Mouse (Mus musculus): ENCODE measurements around the gene A630001G21Rik. TPM values are rescaled to one million over a fixed set of nuclear protein-coding genes. Genes with fewer than 3 reads are reported as not detected.
A peak's percentile ranks its signal among the peaks of the same experiment; 100 is the strongest.

Gene A630001G21Rik
- total and polyA plus RNA-seq, 2 experiments from 2014 or later: 0.25 to 2.0 TPM

DNA sequence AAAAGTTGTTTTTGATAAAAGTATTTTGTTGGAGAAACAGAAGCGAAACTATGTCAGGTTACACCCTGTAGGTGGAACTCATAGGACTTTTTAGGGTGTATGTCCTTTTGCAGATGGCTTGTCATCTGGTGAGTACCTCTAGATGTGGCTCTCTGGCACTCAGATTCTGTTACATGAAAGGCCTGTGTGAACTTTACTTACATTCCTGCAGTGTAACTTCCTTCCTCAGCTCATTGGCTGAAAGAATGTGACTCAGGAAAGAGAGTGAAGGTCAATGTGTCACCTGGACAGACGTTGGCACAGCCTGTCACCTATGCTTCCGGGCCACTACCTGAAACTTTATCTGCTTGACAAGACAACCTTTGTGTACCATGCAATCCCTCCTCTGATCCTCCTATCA is 33.9 kb downstream of the A630001G21Rik start:
- 86% methylated on average over 3 of the region's 3 CpGs for WGBS
- H3K27ac ChIP-seq (ENCODE audit: low read depth, low read length): no peak overlapping the region
- no peak for DNase-seq
- no peaks in the 10 kb centered on the region for H3K27me3 ChIP-seq (ENCODE audit: insufficient read depth, low read length)
- no peaks in the 10 kb centered on the region for H3K36me3 ChIP-seq (ENCODE audit: insufficient read depth)
- no peaks in the 10 kb centered on the region for H3K4me1 ChIP-seq (ENCODE audit: insufficient read depth)
- H3K4me2 ChIP-seq (ENCODE audit: low read depth): no peak overlapping the region
- H3K4me3 ChIP-seq (ENCODE audit: low read depth, low read length): no peak overlapping the region
- no peaks in the 10 kb centered on the region for H3K9me3 ChIP-seq (ENCODE audit: low read length)
- no peak for ATAC-seq
- TF ChIP-seq CTCF (IDR thresholded peaks at IDR 0.05; ENCODE audit: low read depth): no peak
- H3K9ac ChIP-seq: no peak overlapping the region

DNA sequence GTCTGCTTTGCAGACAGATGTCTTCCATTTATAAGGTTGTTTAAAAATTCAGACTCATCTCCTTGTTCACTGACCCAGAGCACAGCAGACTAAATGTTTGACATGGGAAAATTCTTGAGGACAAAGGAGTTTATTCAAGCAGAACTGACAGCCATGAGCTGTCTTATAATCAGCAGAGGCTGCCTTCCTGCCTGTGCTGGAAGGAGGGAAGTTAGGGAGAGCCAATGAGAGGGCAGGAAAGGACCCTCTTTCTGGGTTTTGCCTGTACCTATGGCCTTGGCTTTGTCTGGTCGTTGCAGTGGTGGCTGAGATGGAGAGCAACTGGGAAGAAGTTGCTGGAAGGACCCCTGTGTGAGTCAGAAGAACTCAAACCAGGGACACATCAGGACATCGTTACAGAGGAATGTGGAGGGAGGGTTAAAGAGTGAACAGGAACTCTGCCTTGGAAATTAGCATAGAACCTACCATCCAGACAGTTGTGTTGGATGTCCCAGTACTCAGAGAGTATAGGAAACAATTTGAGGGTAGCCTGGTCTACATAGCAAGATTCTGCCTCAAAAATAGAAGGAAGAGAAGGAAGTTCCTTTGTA is 35.4 kb downstream of the A630001G21Rik start:
- ATAC-seq: no peak

GRCm38 (mm10) chr1:85742333-85742732 is 36.1 kb downstream of the A630001G21Rik start:
- H3K4me3 ChIP-seq (ENCODE audit: low read depth, low read length): no peak overlapping the region
- WGBS: 60% methylated on average over 5 of the region's 5 CpGs
- H3K4me2 ChIP-seq (ENCODE audit: low read depth): no peak overlapping the region
- H3K36me3 ChIP-seq (ENCODE audit: insufficient read depth): no peaks in the 10 kb centered on the region
- H3K4me1 ChIP-seq (ENCODE audit: insufficient read depth): no peaks in the 10 kb centered on the region
- no peak overlapping the region for H3K27ac ChIP-seq (ENCODE audit: low read depth, low read length)
- no peak overlapping the region for H3K9ac ChIP-seq
- no peak for DNase-seq
- ATAC-seq: no peak
- no peak for TF ChIP-seq CTCF (IDR thresholded peaks at IDR 0.05; ENCODE audit: low read depth)
- no peaks in the 10 kb centered on the region for H3K9me3 ChIP-seq (ENCODE audit: low read length)
- no peaks in the 10 kb centered on the region for H3K27me3 ChIP-seq (ENCODE audit: insufficient read depth, low read length)

More for the DNA sequence above, 35.4 kb downstream of the A630001G21Rik start:
- WGBS: 11% methylated on average over 2 of the region's 2 CpGs
- no peak overlapping the region for H3K9ac ChIP-seq
- no peak overlapping the region for H3K4me3 ChIP-seq (ENCODE audit: low read depth, low read length)
- no peaks in the 10 kb centered on the region for H3K4me1 ChIP-seq (ENCODE audit: insufficient read depth)
- no peaks in the 10 kb centered on the region for H3K9me3 ChIP-seq (ENCODE audit: low read length)
- no peaks in the 10 kb centered on the region for H3K27me3 ChIP-seq (ENCODE audit: insufficient read depth, low read length)
- no peak for DNase-seq
- no peak overlapping the region for H3K27ac ChIP-seq (ENCODE audit: low read depth, low read length)
- TF ChIP-seq CTCF (IDR thresholded peaks at IDR 0.05; ENCODE audit: low read depth): no peak
- H3K36me3 ChIP-seq (ENCODE audit: insufficient read depth): no peaks in the 10 kb centered on the region
- H3K4me2 ChIP-seq (ENCODE audit: low read depth): no peak overlapping the region

DNA sequence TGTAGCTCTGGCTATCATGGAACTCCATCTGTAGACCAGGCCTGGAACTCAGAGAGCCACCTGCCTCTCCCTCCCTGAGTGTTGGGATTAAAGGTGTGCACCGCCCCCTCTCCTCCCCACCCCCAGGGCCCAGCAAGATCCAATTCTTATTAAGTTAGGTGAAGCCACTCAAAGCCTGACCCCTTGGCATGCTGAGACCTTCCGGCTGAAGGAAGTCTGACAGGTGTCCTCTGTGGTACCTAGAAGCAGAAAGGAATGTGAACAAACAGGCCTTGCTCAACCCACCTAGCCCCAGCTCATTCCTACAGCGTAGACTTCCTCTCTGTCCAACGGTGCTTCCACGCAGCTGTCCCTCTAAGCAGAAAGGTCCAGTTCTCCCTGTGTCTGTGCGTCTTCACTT is 37.5 kb downstream of the A630001G21Rik start:
- Histone ChIP-seq H3K27me3 (ENCODE audit: insufficient read depth, low read length) (no peaks in the 10 kb centered on the region), H3K4me2 (ENCODE audit: low read depth) (no peak overlapping the region), H3K9ac (no peak overlapping the region), H3K36me3 (ENCODE audit: insufficient read depth) (no peaks in the 10 kb centered on the region), H3K27ac (ENCODE audit: low read depth, low read length) (no peak overlapping the region), H3K4me3 (ENCODE audit: low read depth, low read length) (no peak overlapping the region), H3K9me3 (ENCODE audit: low read length) (no peaks in the 10 kb centered on the region), H3K4me1 (ENCODE audit: insufficient read depth) (no peaks in the 10 kb centered on the region)
- 87% methylated on average over 6 of the region's 6 CpGs for WGBS
- no peak for TF ChIP-seq CTCF (IDR thresholded peaks at IDR 0.05; ENCODE audit: low read depth)
- ATAC-seq (no peak), DNase-seq (no peak)

- no peaks in the 10 kb centered on the region for H3K27me3 ChIP-seq (ENCODE audit: insufficient read depth, low read length)
- ATAC-seq (no peak), DNase-seq (no peak)
- H3K36me3 ChIP-seq (ENCODE audit: insufficient read depth): no peaks in the 10 kb centered on the region
- H3K27ac ChIP-seq (ENCODE audit: low read depth, low read length): no peak overlapping the region
- no peak overlapping the region for H3K4me2 ChIP-seq (ENCODE audit: low read depth)
- no peak overlapping the region for H3K9ac ChIP-seq
- H3K4me1 ChIP-seq (ENCODE audit: insufficient read depth): no peaks in the 10 kb centered on the region
- no peaks in the 10 kb centered on the region for H3K9me3 ChIP-seq (ENCODE audit: low read length)
- TF ChIP-seq CTCF (IDR thresholded peaks at IDR 0.05; ENCODE audit: low read depth): no peak
- no peak overlapping the region for H3K4me3 ChIP-seq (ENCODE audit: low read depth, low read length)
These were observed 38.6 kb downstream of the A630001G21Rik start for GRCm38 (mm10) chr1:85739819-85740218.

- DNase-seq (no peak), ATAC-seq (no peak)
- TF ChIP-seq CTCF (IDR thresholded peaks at IDR 0.05; ENCODE audit: low read depth): no peak
- Histone ChIP-seq H3K9me3 (ENCODE audit: low read length) (no peaks in the 10 kb centered on the region), H3K4me1 (ENCODE audit: insufficient read depth) (no peaks in the 10 kb centered on the region), H3K27ac (ENCODE audit: low read depth, low read length) (no peak overlapping the region), H3K27me3 (ENCODE audit: insufficient read depth, low read length) (no peaks in the 10 kb centered on the region), H3K36me3 (ENCODE audit: insufficient read depth) (no peaks in the 10 kb centered on the region), H3K4me3 (ENCODE audit: low read depth, low read length) (no peak overlapping the region), H3K4me2 (ENCODE audit: low read depth) (no peak overlapping the region), H3K9ac (no peak overlapping the region)
- 94% methylated on average over 4 of the region's 4 CpGs for WGBS
These were observed 39.4 kb downstream of the A630001G21Rik start for GRCm38 (mm10) chr1:85739000-85739399.

DNA sequence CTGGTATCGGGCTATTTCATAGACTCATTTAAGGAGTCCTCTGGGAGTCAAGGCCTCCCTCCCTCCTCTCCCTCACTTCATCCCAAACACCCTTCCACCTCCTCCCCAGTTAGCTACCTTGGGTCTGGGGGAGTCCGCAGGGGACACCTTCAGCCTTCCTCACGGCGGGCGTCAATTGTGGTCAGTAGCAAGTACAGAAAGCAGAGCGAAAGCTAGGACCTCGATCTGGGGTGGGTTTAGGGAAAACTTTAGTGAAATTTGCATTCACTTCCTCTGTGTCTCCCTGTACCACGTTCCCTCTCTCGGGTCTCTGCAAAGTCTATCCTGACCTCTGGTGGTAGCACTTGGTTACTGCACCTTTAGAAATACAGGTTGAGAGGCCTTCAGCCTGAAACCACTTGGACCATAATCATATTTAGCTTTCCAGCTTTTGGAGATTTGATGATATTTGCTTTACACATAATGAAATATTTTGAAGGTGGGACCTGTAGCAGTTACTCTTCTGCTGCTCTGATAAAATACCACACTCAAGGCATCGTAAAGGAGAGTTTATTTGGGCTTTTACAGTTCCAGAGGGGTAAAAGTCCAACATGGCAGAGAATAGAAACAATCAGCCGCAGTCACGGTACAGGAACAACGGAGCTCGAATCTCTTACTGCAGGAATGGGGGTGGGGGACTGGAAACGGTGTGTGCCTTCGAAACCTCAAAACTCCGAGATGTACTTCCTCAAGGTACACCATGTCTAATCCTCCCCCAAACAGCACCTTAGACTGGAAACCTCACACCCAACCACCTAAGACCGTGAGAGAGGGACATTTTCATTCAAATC is 41.9 kb downstream of the A630001G21Rik start:
- no peak overlapping the region for H3K4me3 ChIP-seq (ENCODE audit: low read depth, low read length)
- WGBS: 41% methylated on average over 18 of the region's 18 CpGs
- no peaks in the 10 kb centered on the region for H3K9me3 ChIP-seq (ENCODE audit: low read length)
- no peaks in the 10 kb centered on the region for H3K36me3 ChIP-seq (ENCODE audit: insufficient read depth)
- H3K27ac ChIP-seq (ENCODE audit: low read depth, low read length): no peak overlapping the region
- no peak overlapping the region for H3K9ac ChIP-seq
- ATAC-seq (peak; percentile 82), DNase-seq (peak; percentile 79)
- peak; percentile 93 for TF ChIP-seq CTCF (IDR thresholded peaks at IDR 0.05; ENCODE audit: low read depth)
- no peak overlapping the region; the same call in 1 of the 2 replicates for H3K4me2 ChIP-seq (ENCODE audit: low read depth)
- H3K4me1 ChIP-seq (ENCODE audit: insufficient read depth): no peaks in the 10 kb centered on the region
- no peaks in the 10 kb centered on the region for H3K27me3 ChIP-seq (ENCODE audit: insufficient read depth, low read length)

Measured in forebrain, postnatal 0 days (tissue).